Mouse (Mus musculus) testis, adult 2 months (tissue): ENCODE measurements around the gene Hyal2. TPM values are rescaled to one million over a fixed set of nuclear protein-coding genes. Genes with fewer than 3 reads are reported as not detected.

Experiments
- H3K27ac ChIP-seq: fragments of 200-500 bp; 2 replicates; pipeline ENCODE4 v1.5.1; 2012; ENCODE audit warnings: low read depth, low read length; ENCODE audit not compliant: control insufficient read depth, insufficient read depth
- H3K27me3 ChIP-seq: fragments of 200-500 bp; 2 replicates; pipeline ENCODE4 v1.6.1; 2012; ENCODE audit warnings: mild to moderate bottlenecking, low read length, moderate library complexity; ENCODE audit not compliant: control insufficient read depth, insufficient read depth
- H3K36me3 ChIP-seq: fragments of 200-500 bp; 2 replicates; pipeline ENCODE4 v1.6.1; 2012; ENCODE audit warnings: mild to moderate bottlenecking, low read length; ENCODE audit not compliant: control insufficient read depth, insufficient read depth
- H3K4me1 ChIP-seq: fragments of 200-500 bp; 2 replicates; pipeline ENCODE4 v1.6.1; 2012; ENCODE audit warnings: low read length; ENCODE audit not compliant: control insufficient read depth, insufficient read depth
- H3K4me3 ChIP-seq: fragments of 200-500 bp; 2 replicates; pipeline ENCODE4 v1.5.1; 2012; ENCODE audit warnings: low read depth, mild to moderate bottlenecking, low read length, moderate library complexity, mixed read lengths; ENCODE audit not compliant: control insufficient read depth
- CTCF ChIP-seq: fragments of 200-500 bp; IDR thresholded peaks from 2 replicates; pipeline ENCODE4 v1.5.1; 2012; ENCODE audit warnings: low read depth, mild to moderate bottlenecking, inconsistent platforms, low read length, moderate library complexity; ENCODE audit not compliant: control insufficient read depth, insufficient read depth, insufficient replicate concordance
- POLR2A ChIP-seq: fragments of 200-500 bp; IDR thresholded peaks from 2 replicates; pipeline ENCODE4 v1.6.1; 2012; ENCODE audit warnings: low read depth, mild to moderate bottlenecking, inconsistent platforms, low read length, moderate library complexity; ENCODE audit not compliant: control insufficient read depth
- polyA plus RNA-seq: library from polyadenylated mRNA; depleted of rRNA; stranded (reverse); fragments of >200 nt; gene quantifications from 2 replicates; pipeline ENCODE4 v1.2.3, GENCODE M21; 2012

Hyal2 gene
- polyA plus RNA-seq, 1 experiment: 6.4 TPM

DNA sequence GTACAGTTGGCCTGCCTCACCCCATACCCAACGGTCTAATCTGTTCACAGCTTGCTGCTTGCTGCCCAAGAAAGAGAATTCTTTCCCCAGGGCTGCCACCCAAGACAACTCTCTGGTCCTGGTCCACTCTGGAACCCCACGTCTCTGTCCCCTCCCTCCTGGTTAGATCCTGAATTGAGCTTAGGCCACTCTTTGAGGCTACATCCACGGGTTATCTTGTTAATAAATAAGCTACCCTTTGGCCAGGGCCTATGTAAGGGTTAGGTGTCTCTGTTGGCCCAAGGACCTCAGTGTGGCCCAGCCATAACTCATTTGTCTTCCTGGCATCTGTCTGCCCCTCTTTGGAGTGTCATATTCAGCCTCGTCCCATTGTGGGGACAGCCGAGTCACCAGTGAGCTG is 30.6 kb downstream of the Hyal2 start:
- no peak overlapping the region for H3K27ac ChIP-seq
- TF ChIP-seq POLR2A (no peak), CTCF (no peak)
- H3K4me3 ChIP-seq: no peak overlapping the region

DNA sequence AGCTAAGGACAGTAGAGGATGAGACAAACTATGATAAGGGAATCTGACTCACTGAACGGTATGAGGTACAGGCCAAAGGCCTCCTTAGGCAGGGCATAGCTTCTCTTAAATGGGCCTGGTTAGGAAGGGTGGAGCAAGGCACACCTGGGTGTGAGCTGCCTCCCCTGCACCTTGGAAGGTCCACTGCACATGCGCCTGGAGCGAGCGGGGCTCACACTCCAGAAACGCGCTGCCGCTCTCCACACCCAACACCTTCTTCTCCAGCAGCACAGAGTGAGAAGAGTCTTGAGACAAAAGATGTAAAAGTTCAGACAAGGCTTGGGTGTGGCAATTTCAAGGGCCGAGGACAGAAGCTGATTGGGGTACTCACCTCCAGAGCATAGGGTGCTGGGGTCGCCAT is 31.7 kb downstream of the Hyal2 start:
- H3K4me3 ChIP-seq: peak overlapping the region; percentile 23; the same call in 1 of the 2 replicates
- H3K4me1 ChIP-seq: peaks cover 15% of the 10 kb centered on the region
- no peaks in the 10 kb centered on the region for H3K36me3 ChIP-seq
- no peak overlapping the region for H3K27ac ChIP-seq
- H3K27me3 ChIP-seq: no peaks in the 10 kb centered on the region
- no peak for TF ChIP-seq POLR2A
- no peak for TF ChIP-seq CTCF

More for the DNA sequence above, 30.6 kb downstream of the Hyal2 start:
- peaks cover 15% of the 10 kb centered on the region for H3K4me1 ChIP-seq
- no peaks in the 10 kb centered on the region for H3K27me3 ChIP-seq
- H3K36me3 ChIP-seq: no peaks in the 10 kb centered on the region

DNA sequence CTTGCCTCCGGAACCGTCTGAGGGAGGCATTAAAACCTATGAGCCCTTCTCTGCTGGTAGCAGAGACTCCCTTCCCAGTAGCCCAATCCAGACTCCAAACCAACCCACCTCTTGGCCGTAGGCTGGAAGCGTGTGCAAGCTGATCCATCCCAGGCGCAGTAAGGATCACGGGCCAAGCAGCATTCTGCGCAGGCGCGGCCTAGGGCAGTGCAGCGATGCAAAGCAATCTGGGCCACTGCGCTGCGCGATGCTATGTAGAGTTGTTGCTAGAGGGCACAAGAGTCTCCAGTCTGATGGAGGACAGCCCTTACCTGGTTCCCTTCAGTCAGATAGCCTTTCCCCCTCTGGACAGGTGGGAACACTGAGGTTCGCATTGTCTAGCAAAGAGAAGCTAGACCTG is 32.1 kb downstream of the Hyal2 start:
- Histone ChIP-seq H3K4me1 (peaks cover 15% of the 10 kb centered on the region), H3K27ac (no peak overlapping the region), H3K27me3 (no peaks in the 10 kb centered on the region), H3K36me3 (no peaks in the 10 kb centered on the region), H3K4me3 (peak overlapping the region; percentile 23)
- TF ChIP-seq POLR2A (no peak), CTCF (no peak)

DNA sequence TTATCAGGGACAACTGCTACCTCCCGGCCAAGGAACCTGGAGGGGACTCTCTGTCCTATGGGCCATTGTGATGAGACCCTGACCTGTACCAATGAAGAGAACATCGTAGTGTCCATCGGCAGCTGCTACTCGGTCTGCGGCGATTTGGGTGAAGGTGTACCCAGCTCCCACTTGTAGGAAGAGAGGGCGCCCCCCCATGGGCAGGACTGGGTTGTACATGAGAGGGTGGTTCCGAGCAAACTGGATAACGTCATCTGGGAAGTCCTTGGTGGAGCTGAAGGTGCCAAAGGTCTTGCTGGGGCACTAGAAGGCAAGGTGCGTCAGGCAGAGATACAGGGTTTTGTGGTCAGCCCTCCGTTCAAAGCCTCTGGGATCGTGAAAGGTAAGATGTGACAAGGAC is 33.0 kb downstream of the Hyal2 start:
- TF ChIP-seq CTCF: peak; percentile 22; the same call in 1 of the 2 replicates
- TF ChIP-seq POLR2A: no peak
- H3K36me3 ChIP-seq: no peaks in the 10 kb centered on the region
- no peaks in the 10 kb centered on the region for H3K27me3 ChIP-seq
- no peak overlapping the region for H3K27ac ChIP-seq
- H3K4me1 ChIP-seq: peaks cover 15% of the 10 kb centered on the region
- no peak overlapping the region for H3K4me3 ChIP-seq

DNA sequence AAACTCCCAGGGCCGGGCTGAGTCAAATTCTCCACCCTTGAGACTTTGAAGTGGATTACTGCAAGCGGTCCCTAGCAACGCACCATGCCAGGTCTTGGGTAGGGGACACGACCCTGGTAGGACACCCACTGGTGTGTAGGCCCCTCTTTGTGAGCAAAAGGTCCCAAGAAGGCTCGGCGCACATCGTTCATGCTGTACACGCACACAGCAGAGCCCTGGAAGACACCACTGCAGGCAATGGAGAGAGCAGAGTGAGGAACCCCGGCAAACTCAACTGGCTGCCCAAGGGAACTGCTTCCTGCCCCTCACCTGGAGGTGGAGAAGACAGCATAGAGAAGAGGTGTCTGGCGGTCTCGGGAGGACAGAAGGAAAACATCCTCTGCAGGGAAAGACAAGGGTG is 33.5 kb downstream of the Hyal2 start:
- H3K27me3 ChIP-seq: no peaks in the 10 kb centered on the region
- H3K27ac ChIP-seq: no peak overlapping the region
- no peak for TF ChIP-seq POLR2A
- TF ChIP-seq CTCF: no peak
- H3K4me1 ChIP-seq: peaks cover 15% of the 10 kb centered on the region
- no peaks in the 10 kb centered on the region for H3K36me3 ChIP-seq
- H3K4me3 ChIP-seq: no peak overlapping the region

DNA sequence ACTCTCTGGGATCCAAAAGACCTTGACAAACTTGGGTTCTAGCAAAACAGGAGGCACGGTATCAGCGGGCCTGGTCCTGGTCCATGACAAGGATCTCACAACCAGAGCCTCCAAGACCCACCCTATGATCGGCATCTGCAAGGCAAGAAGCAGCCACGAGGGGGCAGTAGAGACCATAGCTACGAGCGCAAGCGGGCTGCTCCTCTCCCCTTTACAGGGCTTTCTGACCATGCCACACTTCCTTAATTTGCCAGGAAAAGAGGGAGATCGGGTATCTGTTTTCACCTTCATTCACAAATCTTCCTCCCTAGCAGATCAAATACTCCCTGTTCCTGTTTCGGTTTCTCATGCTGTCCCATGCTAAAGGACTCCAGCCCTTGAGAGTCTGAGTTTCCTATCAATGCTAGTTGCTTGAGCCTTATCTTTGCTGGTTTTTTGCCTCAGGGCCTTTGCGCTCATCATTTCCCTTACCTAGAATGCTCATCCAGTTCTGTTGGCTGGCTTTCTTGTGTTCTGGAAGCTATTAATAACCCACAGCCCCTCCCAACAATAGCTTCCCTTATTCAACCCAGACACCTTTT is 34.4 kb downstream of the Hyal2 start:
- H3K27me3 ChIP-seq: no peaks in the 10 kb centered on the region
- no peak overlapping the region for H3K4me3 ChIP-seq
- H3K36me3 ChIP-seq: no peaks in the 10 kb centered on the region
- TF ChIP-seq CTCF (peak; percentile 97), POLR2A (no peak)
- peaks cover 15% of the 10 kb centered on the region for H3K4me1 ChIP-seq
- H3K27ac ChIP-seq: no peak overlapping the region

DNA sequence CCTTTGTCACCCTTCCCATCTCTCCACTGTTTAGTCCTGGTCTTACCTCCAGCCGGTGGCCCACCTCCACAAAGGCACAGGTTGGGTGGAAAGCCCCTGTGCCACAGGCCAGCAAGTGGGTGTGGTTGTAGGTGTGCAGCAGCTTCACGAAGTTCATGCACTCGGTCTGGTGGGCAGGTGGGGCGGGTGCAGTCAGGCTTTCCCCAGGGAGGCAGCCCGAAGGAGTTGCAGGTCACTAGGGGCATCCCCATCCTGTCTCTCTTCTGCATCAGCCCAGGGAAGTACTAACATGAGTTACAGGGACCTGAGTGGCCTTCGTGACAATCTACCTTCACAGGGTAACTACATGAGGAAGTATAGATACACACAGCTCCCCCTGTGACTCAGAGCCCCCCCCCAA is 35.5 kb downstream of the Hyal2 start:
- H3K27ac ChIP-seq: no peak overlapping the region
- no peaks in the 10 kb centered on the region for H3K36me3 ChIP-seq
- TF ChIP-seq POLR2A (no peak), CTCF (no peak)
- H3K4me3 ChIP-seq: peak overlapping the region; percentile 51
- H3K27me3 ChIP-seq: no peaks in the 10 kb centered on the region
- peaks cover 15% of the 10 kb centered on the region for H3K4me1 ChIP-seq
